Mouse (Mus musculus) midbrain, postnatal 0 days (tissue): ENCODE measurements around the gene Spsb3. TPM values are rescaled to one million over a fixed set of nuclear protein-coding genes. Genes with fewer than 3 reads are reported as not detected.

Source experiments
- ATAC-seq: fragments of 200-750 bp; cut with Nextera tagmentation; 2 replicates; pipeline ENCODE4 v1.8.0; 2017; ENCODE audit warnings: moderate number of reproducible peaks, mild to moderate bottlenecking, moderate TSS enrichment, moderate library complexity; ENCODE audit not compliant: low FRiP score
- DNase-seq: peaks from one replicate; pipeline ENCODE4 v3.0.0-alpha.2; 2015; ENCODE audit warnings: low spot score
- H3K27ac ChIP-seq: fragments of 300-500 bp; sonication (generic); 2 replicates; pipeline ENCODE4 v1.5.1; 2014; ENCODE audit warnings: low read depth, mild to moderate bottlenecking, low read length, mixed read lengths
- H3K27me3 ChIP-seq: fragments of 300-500 bp; sonication (generic); 2 replicates; pipeline ENCODE4 v1.6.1; 2014; ENCODE audit warnings: low read length, control low read depth, mixed read lengths; ENCODE audit not compliant: insufficient read depth
- H3K36me3 ChIP-seq: fragments of 300-500 bp; sonication (generic); 2 replicates; pipeline ENCODE4 v1.6.1; 2014; ENCODE audit warnings: low read length, control low read depth, mixed read lengths; ENCODE audit not compliant: insufficient read depth
- H3K4me1 ChIP-seq: fragments of 300-500 bp; sonication (generic); 2 replicates; pipeline ENCODE4 v1.6.1; 2014; ENCODE audit warnings: mild to moderate bottlenecking, control low read depth, antibody characterized with exemption, low read length, mixed read lengths; ENCODE audit not compliant: insufficient read depth
- H3K4me2 ChIP-seq: fragments of 300-500 bp; sonication (generic); 2 replicates; pipeline ENCODE4 v1.6.1; 2014; ENCODE audit warnings: low read depth, mild to moderate bottlenecking, low read length, mixed read lengths; ENCODE audit not compliant: poor library complexity, severe bottlenecking
- H3K4me3 ChIP-seq: fragments of 300-500 bp; sonication (generic); 2 replicates; pipeline ENCODE4 v1.5.1; 2014; ENCODE audit warnings: low read depth, mild to moderate bottlenecking, low read length, moderate library complexity
- H3K9ac ChIP-seq: fragments of 300-500 bp; sonication (generic); replicated peaks from 2 replicates; pipeline ENCODE4 v1.6.1; 2014; ENCODE audit warnings: mild to moderate bottlenecking, low read length, moderate library complexity, mixed read lengths; ENCODE audit not compliant: poor library complexity, severe bottlenecking
- H3K9me3 ChIP-seq: fragments of 300-500 bp; sonication (generic); 2 replicates; pipeline ENCODE4 v1.6.1; 2016; ENCODE audit warnings: low read length, control low read depth
- CTCF ChIP-seq: IDR thresholded peaks from 2 replicates; pipeline ENCODE4 v1.5.1; 2016; ENCODE audit warnings: antibody characterized with exemption, mild to moderate bottlenecking
- WGBS: fragments of 180-500 bp; shearing (Covaris S2); extraction: QIAGEN DNeasy Blood & Tissue Kit; methylation state at CpG from one replicate; pipeline ENCODE4 v1.1.7; 2014; 5-methylcytosine and 5-hydroxymethylcytosine counted together
- polyA plus RNA-seq: library from polyadenylated mRNA; unstranded; fragments of >200 nt; fragmentation: Nextera tagmentation; extraction: Ambion mirVana; gene quantifications from 2 replicates; pipeline ENCODE4 v1.2.1, GENCODE M21; 2015
- total RNA-seq: library from RNA; depleted of rRNA; stranded (reverse); fragments of >200 nt; gene quantifications from 2 replicates; pipeline ENCODE4 v1.2.3, GENCODE M21; 2014

Gene Spsb3
- total and polyA plus RNA-seq, 2 experiments from 2014 or later: 100 to 105 TPM

GRCm38 (mm10) chr17:24865776-24866175 lies 20.7 kb upstream of the Spsb3 start, which contains the start of gene Igfals:
Gene Igfals (plus strand): TSS chr17:24865997.
- Histone ChIP-seq H3K9ac (no peak within 1 kb of the TSS), H3K4me3 (no peak within 1 kb of the TSS), H3K9me3 (no peaks in the 10 kb centered on the region), H3K27ac (no peak within 1 kb of the TSS), H3K4me2 (no peak within 1 kb of the TSS), H3K27me3 (no peaks in the 10 kb centered on the region), H3K4me1 (no peaks in the 10 kb centered on the region), H3K36me3 (peaks cover 51% of the 10 kb centered on the region)
- WGBS: 85% methylated on average over 8 of the region's 8 CpGs
- TF ChIP-seq CTCF: no peak
- ATAC-seq: no peak
- no peak for DNase-seq

- Histone ChIP-seq H3K9me3 (no peaks in the 10 kb centered on the region), H3K4me2 (no peak overlapping the region), H3K27me3 (no peaks in the 10 kb centered on the region), H3K9ac (no peak overlapping the region), H3K27ac (no peak overlapping the region), H3K36me3 (peaks cover 40% of the 10 kb centered on the region), H3K4me3 (no peak overlapping the region), H3K4me1 (no peaks in the 10 kb centered on the region)
- WGBS: 91% methylated on average over 10 of the region's 10 CpGs
- ATAC-seq: no peak
- DNase-seq: no peak
- TF ChIP-seq CTCF: no peak
Measured at GRCm38 (mm10) chr17:24867914-24868313, 18.5 kb upstream of the Spsb3 start.

DNA sequence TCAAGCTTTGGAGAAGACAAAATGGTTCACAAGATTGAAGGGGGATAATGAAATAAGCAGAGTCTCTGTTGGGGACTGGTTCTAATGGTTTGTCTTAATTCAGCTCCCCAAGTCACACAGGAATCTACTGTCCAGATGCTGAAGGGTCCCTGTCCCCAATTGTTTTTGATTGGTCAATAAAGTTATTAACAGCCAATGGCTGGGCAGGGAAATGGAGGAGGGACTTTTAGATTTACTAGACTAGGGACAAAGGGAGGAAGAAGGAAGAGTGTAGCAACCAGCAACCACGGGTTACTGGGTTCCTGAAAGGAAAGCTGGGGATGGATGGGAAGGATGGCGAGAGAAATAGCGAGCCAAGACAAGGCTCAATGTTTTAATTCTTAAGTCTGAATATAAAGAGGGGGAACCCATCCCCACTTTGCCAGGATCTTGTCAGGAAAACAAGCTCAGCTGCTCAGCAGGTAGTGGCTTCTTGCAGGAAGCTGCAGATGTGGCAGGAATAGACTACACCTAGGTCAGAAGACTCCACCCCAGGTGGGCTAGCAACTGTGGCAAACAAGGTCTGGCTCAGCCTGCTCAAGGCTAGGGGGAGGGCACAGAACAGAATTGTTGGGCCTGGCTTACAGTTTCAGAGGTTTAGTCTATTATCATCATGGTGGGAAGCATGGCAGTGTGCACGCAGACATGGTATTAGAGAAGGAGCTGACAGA lies 12.6 kb upstream of the Spsb3 start:
- H3K36me3 ChIP-seq: no peaks in the 10 kb centered on the region
- no peaks in the 10 kb centered on the region for H3K9me3 ChIP-seq
- DNase-seq: no peak
- no peak overlapping the region for H3K4me3 ChIP-seq
- no peak for TF ChIP-seq CTCF
- no peak overlapping the region for H3K4me2 ChIP-seq
- no peaks in the 10 kb centered on the region for H3K4me1 ChIP-seq
- H3K27ac ChIP-seq: no peak overlapping the region
- 50% methylated on average over 4 of the region's 4 CpGs for WGBS
- ATAC-seq: no peak
- no peaks in the 10 kb centered on the region for H3K27me3 ChIP-seq
- no peak overlapping the region for H3K9ac ChIP-seq

GRCm38 (mm10) chr17:24874405-24874745 lies 12.1 kb upstream of the Spsb3 start:
- DNase-seq: no peak
- H3K4me1 ChIP-seq: no peaks in the 10 kb centered on the region
- TF ChIP-seq CTCF: no peak
- WGBS: 29% methylated on average over 1 of the region's 1 CpGs
- no peaks in the 10 kb centered on the region for H3K36me3 ChIP-seq
- no peaks in the 10 kb centered on the region for H3K9me3 ChIP-seq
- no peak overlapping the region for H3K9ac ChIP-seq
- ATAC-seq: no peak
- H3K4me3 ChIP-seq: no peak overlapping the region
- H3K27me3 ChIP-seq: no peaks in the 10 kb centered on the region
- no peak overlapping the region for H3K4me2 ChIP-seq
- H3K27ac ChIP-seq: no peak overlapping the region

DNA sequence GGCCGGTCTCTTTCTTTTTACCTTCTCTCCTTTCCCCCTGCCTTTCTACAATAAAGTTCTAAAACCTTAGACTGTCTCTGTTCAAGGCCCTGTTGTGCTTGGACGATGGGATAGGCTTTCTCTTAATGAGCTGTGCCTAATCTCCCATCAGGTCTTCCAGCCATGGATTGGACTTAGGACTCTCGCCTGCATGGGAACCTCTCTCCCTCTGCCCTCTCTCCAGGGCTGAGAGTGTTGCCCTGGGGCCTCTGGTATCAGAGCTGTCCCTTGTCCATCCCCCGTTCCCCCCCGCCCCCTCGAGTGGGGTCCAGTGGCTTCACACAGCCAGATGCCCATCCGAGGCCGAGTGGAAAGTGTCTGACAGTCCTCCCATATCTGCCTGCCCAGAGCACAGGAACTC lies 11.5 kb upstream of the Spsb3 start:
- TF ChIP-seq CTCF: no peak
- DNase-seq (no peak), ATAC-seq (no peak)
- Histone ChIP-seq H3K9me3 (no peaks in the 10 kb centered on the region), H3K27me3 (no peaks in the 10 kb centered on the region), H3K9ac (no peak overlapping the region), H3K27ac (no peak overlapping the region), H3K36me3 (no peaks in the 10 kb centered on the region), H3K4me1 (no peaks in the 10 kb centered on the region), H3K4me2 (no peak overlapping the region), H3K4me3 (no peak overlapping the region)
- 72% methylated on average over 8 of the region's 8 CpGs for WGBS

DNA sequence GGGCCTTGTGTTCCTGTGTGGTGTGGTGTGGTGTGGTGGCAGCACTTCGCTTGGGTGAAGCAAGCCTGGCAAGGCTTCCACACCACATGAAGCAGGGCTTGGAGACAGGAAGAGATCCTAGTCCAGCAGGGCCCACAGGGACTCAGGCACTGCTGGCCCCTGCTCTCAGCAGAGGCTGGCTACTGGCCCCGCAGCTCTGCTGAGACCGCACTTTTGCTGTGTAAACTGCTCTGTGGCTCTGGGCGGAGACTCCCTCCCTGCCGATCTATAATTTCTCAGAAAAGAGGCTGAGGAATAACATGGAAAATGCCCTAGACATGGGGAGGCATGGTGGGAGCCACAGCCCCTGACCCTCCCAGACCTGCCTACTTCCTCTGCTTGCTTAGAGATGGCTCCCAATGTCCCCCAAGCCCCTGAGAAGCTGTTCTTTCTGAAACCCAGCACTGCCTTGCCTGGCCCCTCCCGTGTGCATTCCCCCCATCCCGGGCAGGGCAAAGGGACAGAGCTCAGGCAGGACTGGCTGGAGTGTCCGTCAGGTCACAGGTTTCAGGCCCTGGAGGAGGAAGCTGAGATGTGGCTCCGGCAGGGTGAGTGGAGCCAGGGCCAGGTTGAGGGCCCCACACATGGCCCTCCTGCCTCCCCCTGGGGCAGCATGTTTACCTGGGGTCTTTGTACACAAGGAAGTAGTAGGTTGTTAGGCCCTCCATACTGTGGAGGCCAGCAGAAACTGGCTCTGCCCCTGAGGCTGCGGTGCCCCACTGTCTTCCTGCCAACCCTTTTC lies 8.9 kb upstream of the Spsb3 start:
- H3K4me2 ChIP-seq: no peak overlapping the region
- WGBS: 68% methylated on average over 10 of the region's 10 CpGs
- no peak overlapping the region for H3K9ac ChIP-seq
- no peaks in the 10 kb centered on the region for H3K27me3 ChIP-seq
- ATAC-seq (no peak), DNase-seq (no peak)
- no peak overlapping the region for H3K4me3 ChIP-seq
- H3K27ac ChIP-seq: no peak overlapping the region
- H3K36me3 ChIP-seq: no peaks in the 10 kb centered on the region; the same call in 1 of the 2 replicates
- H3K9me3 ChIP-seq: no peaks in the 10 kb centered on the region
- no peaks in the 10 kb centered on the region for H3K4me1 ChIP-seq
- no peak for TF ChIP-seq CTCF
